Mouse (Mus musculus): Measurements from ENCODE around the gene Mtmr10. TPM values are rescaled to one million over a fixed set of nuclear protein-coding genes. Genes with fewer than 3 reads are reported as not detected.
A peak's percentile ranks its signal among the peaks of the same experiment; 100 is the strongest.

Gene Mtmr10
- polyA plus RNA-seq (2015; fragmentation: Nextera tagmentation; extraction: Ambion mirVana) = 9.9 and 10.9 TPM in 2 replicates

DNA sequence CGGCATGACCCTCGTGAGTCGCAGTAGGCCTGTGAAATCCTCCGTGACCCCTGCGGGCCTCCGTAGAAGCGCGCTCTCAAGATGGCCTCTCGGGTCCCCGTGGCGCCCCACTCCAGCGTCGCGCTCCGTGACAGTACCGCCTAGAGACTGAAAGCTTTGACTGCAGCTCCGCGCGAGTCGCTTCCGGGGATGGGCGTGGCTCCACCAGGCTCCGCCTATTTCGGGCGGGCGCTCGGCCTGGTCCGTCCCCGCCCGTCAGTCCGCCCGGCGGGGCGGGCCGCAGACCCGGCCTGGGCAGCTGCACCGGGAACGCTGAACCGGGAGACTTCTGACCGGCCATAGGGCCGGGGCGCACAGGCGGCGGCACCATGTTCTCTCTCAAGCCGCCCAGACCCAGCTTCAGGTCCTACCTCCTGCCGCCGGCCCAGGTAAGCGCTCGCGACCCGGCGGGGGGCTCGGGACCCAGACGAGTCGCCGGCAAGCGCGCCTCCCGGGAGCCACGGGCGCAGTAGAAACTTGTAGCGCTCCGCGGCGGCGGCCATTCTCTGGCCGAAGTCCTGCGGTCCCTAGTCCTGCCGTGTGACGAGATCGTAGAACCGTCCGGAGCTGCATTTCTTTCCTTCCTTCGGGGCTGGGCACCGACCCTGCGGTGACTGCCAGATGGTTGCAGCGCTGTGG lies at the start of gene Mtmr10:
TSS of gene Mtmr10 (plus strand) at position 240 of the 678 bp plus-strand sequence.
- Histone ChIP-seq H3K27me3 (no peaks in the 10 kb centered on the region), H3K36me3 (peaks cover 8% of the 10 kb centered on the region; the same call in 1 of the 2 replicates), H3K9ac (replicated peaks) (peak within 1 kb of the TSS; percentile 85), H3K4me2 (replicated peaks) (peak within 1 kb of the TSS; percentile 65), H3K27ac (peak within 1 kb of the TSS; percentile 78), H3K4me3 (replicated peaks) (peak within 1 kb of the TSS; percentile 88), H3K4me1 (replicated peaks) (peaks cover 23% of the 10 kb centered on the region), H3K9me3 (no peaks in the 10 kb centered on the region)
- ATAC-seq = peak; percentile 98
- WGBS = under 1% methylated on average over 77 of the region's 77 CpGs

DNA sequence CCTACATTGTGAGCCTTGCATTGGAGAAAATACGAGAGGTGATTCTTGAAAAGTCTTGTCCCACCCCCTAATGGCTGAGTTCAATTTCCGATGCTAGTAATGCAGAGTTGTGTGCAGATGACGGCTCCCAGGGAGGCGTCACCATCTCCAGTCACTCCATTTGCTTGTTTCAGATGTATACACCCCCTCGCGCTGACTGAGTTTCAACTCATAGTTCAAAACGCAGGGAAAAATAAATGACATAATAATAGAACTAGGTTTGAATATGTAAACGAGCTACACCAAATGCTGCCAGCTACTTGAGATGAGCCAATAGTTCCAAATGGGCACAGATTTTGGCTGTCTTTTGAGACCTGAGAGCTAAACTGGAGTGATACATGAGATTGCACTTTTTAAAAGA lies 49.7 kb upstream of the Mtmr10 start:
- Histone ChIP-seq H3K9me3 (no peaks in the 10 kb centered on the region), H3K36me3 (no peaks in the 10 kb centered on the region), H3K4me1 (replicated peaks) (no peaks in the 10 kb centered on the region), H3K9ac (replicated peaks) (no peak overlapping the region), H3K27ac (no peak overlapping the region), H3K4me3 (replicated peaks) (no peak overlapping the region), H3K27me3 (no peaks in the 10 kb centered on the region), H3K4me2 (replicated peaks) (no peak overlapping the region)
- ATAC-seq = no peak
- 94% methylated on average over 8 of the region's 8 CpGs for WGBS

DNA sequence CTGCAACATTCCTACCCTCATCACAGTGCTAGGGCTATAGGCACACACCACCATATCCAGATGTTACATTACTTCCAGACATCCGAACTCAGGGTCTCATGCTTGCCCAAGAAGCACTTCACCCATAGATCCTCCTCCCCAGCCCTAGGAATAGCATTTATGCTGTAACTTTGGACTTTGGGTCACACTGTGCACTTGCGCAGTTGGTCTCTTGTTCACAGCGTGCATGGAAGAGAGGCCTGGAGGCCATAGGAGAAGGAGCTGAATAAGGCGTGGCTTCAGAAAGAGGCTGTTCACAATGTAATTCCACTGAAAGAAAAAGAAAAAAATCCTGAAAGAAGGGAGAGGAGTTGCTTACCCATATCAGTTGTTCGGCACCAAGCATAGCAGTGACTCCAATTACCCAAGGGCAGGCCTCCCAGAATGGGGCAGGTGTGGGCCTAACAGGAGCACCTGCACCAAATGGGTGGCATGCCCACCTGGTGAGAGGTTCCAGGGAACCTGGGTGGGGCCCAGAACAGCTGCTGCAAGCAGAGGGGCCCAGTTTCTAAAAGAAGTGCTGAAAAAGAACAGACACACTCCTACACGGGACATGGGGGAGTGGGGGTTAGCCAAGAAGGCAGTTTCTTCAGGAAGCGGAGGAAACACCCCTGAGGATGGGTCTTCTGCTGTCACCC lies 48.9 kb upstream of the Mtmr10 start:
- Histone ChIP-seq H3K4me2 (replicated peaks) (no peak overlapping the region), H3K9me3 (no peaks in the 10 kb centered on the region), H3K27ac (no peak overlapping the region), H3K36me3 (no peaks in the 10 kb centered on the region), H3K4me1 (replicated peaks) (no peaks in the 10 kb centered on the region), H3K9ac (replicated peaks) (no peak overlapping the region), H3K4me3 (replicated peaks) (no peak overlapping the region), H3K27me3 (no peaks in the 10 kb centered on the region)
- no peak for ATAC-seq
- WGBS = 89% methylated on average over 7 of the region's 7 CpGs

DNA sequence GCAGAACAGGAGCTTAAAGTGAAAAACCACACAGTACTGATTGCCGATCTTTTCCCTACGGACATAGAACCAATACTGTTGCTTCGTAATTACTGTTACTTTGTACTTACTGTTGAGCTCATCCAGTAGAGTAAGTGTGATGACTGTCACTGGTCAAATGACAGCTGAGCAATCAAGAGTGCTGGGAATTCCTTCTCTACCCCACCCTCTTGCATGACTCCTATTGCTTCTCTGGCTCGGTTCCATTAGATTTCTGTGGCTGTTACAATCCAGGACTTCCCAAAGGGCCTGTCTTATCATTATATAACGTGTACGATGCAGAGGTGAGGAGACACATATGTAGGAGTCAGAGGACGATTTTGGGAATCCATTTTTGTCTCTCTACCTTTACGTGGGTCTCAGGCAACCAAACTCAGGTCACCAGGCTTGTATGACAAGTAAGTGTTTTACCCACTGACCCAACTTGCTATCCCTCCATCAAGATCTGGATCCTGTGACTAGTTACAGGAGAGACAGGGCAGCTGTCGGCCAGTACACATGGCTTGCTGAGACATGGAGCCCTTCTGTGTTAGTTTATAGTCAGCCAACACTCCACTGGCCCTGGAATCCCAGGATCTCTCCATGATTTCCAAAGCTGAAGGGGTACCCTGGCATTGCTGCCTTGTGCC lies 48.2 kb upstream of the Mtmr10 start:
- H3K9me3 ChIP-seq = no peaks in the 10 kb centered on the region
- no peak for ATAC-seq
- no peak overlapping the region for H3K27ac ChIP-seq
- no peaks in the 10 kb centered on the region for H3K4me1 ChIP-seq (replicated peaks)
- H3K4me3 ChIP-seq (replicated peaks) = no peak overlapping the region
- H3K9ac ChIP-seq (replicated peaks) = no peak overlapping the region
- H3K27me3 ChIP-seq = no peaks in the 10 kb centered on the region
- WGBS = 90% methylated on average over 9 of the region's 9 CpGs
- no peaks in the 10 kb centered on the region for H3K36me3 ChIP-seq
- H3K4me2 ChIP-seq (replicated peaks) = no peak overlapping the region

DNA sequence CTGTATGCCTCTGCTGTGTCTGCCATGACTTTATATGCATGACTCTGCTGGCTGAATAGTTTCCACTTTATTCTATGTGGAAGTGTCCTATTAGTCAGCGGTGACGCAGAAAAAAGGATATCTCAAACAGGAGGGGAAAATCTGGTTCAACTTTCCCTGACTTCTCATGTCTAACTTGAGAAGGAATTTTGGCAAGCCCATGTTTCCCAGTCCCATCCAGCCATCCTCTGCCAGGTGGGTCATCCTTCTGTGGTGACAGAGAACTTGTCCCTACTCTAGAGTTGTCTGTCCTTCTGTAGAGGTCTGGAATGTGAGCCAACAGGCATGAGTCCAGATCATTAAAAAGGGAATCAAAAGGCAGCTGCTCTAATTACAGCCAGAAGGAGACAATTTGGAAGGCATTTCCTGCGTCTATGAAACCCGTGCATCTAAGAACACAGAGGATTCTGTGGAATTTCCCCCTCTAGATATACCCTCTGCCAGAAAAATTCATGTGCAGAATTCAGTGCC lies 47.6 kb upstream of the Mtmr10 start:
- Histone ChIP-seq H3K9me3 (no peaks in the 10 kb centered on the region), H3K4me1 (replicated peaks) (no peaks in the 10 kb centered on the region), H3K4me3 (replicated peaks) (no peak overlapping the region), H3K36me3 (no peaks in the 10 kb centered on the region), H3K4me2 (replicated peaks) (no peak overlapping the region), H3K27me3 (no peaks in the 10 kb centered on the region), H3K9ac (replicated peaks) (no peak overlapping the region), H3K27ac (no peak overlapping the region)
- 87% methylated on average over 4 of the region's 4 CpGs for WGBS
- ATAC-seq = no peak

DNA sequence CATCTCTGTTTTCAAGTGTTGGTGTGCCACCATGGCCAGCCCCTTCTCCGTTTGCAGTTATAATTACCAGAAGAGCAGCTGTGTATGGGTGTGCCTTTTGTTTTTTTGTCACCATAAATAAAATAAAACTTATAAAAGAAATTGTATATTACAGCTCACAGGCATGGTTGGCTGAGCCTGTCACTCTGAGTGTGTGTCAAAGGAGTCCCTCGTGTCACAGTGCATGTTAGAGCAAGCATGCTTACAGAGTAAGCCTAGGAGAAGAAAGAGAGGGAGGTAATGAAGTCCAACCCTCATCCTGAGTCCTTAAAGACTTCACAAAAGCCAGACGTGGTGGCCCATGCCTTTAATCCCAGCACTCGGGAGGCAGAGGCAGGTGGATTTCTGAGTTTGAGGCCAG lies 45.0 kb upstream of the Mtmr10 start:
- WGBS = 59% methylated on average over 4 of the region's 4 CpGs
- H3K4me3 ChIP-seq (replicated peaks) = no peak overlapping the region
- H3K36me3 ChIP-seq = no peaks in the 10 kb centered on the region
- no peak for ATAC-seq
- H3K9ac ChIP-seq (replicated peaks) = no peak overlapping the region
- no peaks in the 10 kb centered on the region for H3K27me3 ChIP-seq
- no peaks in the 10 kb centered on the region for H3K9me3 ChIP-seq
- no peak overlapping the region for H3K27ac ChIP-seq
- no peak overlapping the region for H3K4me2 ChIP-seq (replicated peaks)
- H3K4me1 ChIP-seq (replicated peaks) = 0 out of 2 replicates have a peak, but pooled peaks cover 2% of the 10 kb centered on the region

DNA sequence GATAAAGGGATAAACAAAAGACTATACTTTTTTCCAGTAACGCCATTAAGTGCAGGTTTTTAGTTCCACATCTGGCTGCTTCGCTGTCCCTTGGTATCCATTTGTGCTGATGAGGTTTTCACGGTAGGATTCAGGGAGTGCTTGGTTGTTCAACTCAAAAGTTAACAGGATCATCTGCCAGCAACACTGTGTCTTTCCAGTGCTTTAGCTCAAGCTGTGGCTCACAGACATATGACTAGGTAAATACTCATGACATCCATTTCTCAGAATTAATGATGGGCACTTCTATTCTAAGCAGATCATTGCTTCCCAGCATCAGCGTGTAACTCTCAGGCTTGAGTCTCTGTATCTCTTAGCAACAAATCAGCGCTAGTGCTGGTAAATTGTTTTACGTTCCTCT lies 43.1 kb upstream of the Mtmr10 start:
- H3K4me3 ChIP-seq (replicated peaks) = no peak overlapping the region
- 0 out of 2 replicates have a peak, but pooled peaks cover 2% of the 10 kb centered on the region for H3K4me1 ChIP-seq (replicated peaks)
- WGBS = 90% methylated on average over 6 of the region's 6 CpGs
- no peak for ATAC-seq
- no peak overlapping the region for H3K4me2 ChIP-seq (replicated peaks)
- no peaks in the 10 kb centered on the region for H3K27me3 ChIP-seq
- H3K36me3 ChIP-seq = no peaks in the 10 kb centered on the region
- H3K27ac ChIP-seq = no peak overlapping the region
- H3K9ac ChIP-seq (replicated peaks) = no peak overlapping the region
- H3K9me3 ChIP-seq = no peaks in the 10 kb centered on the region

DNA sequence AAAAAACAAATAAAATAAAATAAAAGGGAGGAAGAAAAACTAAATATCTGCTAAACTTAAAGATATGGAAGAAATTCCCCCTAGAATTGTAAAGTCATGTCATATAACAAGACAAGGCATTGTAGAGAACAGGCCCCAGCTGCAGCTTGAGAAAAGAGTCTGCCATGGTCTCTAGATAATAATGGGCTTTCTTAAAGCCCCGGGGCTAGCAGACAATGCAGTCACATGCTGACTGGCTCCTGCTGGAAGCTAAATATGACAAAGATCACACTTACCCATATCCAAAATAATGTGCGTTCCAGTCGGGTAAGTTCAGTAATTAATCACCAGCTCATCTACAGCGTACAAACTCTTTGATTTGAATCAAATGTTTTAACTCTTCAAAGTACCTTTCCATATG lies 40.7 kb upstream of the Mtmr10 start:
- H3K36me3 ChIP-seq = no peaks in the 10 kb centered on the region
- H3K27ac ChIP-seq = no peak overlapping the region
- no peak overlapping the region for H3K9ac ChIP-seq (replicated peaks)
- no peak for ATAC-seq
- 35% methylated on average over 4 of the region's 4 CpGs for WGBS
- no peak overlapping the region for H3K4me3 ChIP-seq (replicated peaks)
- H3K4me2 ChIP-seq (replicated peaks) = no peak overlapping the region
- 0 out of 2 replicates have a peak, but pooled peaks cover 2% of the 10 kb centered on the region for H3K4me1 ChIP-seq (replicated peaks)
- H3K9me3 ChIP-seq = no peaks in the 10 kb centered on the region
- H3K27me3 ChIP-seq = no peaks in the 10 kb centered on the region

DNA sequence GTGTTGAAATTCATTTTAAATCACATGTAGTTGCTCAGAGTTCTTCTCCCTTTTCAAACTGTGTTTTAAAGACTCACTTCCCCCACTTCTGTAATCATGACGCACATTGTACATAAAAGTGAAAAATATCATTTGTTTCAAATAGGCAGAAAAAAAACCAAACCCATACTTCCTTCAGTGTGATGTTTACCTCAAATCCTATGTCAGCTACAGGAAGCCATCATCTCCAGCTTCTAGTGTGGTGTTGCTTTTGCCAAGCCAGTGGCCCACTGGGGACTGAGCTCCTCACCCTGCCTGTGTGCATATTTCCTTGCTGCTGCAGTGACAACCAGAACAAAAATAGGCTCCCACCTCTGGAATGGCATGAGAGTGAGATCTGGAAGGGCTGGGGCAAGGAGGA lies 39.1 kb upstream of the Mtmr10 start:
- WGBS = 97% methylated on average over 1 of the region's 1 CpGs

DNA sequence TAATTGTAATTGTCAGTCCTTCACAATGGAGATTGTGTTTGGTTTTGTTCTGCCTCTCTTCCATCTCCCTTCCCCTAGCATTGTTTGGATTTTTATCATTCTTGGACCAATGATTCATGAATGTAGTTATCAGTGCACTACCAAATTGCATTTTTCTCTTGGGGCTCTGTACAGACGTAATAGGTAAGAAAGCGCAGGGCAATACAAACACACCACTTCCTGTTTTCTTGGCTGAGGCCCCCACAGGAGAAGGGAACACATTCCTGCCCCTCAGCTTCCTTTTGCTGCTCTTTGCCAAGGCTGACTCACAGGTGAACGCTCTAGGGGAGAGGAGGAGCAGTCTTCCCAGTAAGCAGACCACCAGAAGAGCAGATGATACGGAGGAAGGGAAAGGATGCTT lies 37.7 kb upstream of the Mtmr10 start:
- H3K4me3 ChIP-seq (replicated peaks) = no peak overlapping the region
- WGBS = 83% methylated on average over 4 of the region's 4 CpGs

More for the DNA sequence above, 39.1 kb upstream of the Mtmr10 start:
- Histone ChIP-seq H3K4me1 (replicated peaks) (0 out of 2 replicates have a peak, but pooled peaks cover 2% of the 10 kb centered on the region), H3K27ac (no peak overlapping the region), H3K4me3 (replicated peaks) (no peak overlapping the region), H3K9me3 (no peaks in the 10 kb centered on the region), H3K9ac (replicated peaks) (no peak overlapping the region), H3K27me3 (no peaks in the 10 kb centered on the region), H3K36me3 (no peaks in the 10 kb centered on the region), H3K4me2 (replicated peaks) (no peak overlapping the region)
- ATAC-seq = no peak

DNA sequence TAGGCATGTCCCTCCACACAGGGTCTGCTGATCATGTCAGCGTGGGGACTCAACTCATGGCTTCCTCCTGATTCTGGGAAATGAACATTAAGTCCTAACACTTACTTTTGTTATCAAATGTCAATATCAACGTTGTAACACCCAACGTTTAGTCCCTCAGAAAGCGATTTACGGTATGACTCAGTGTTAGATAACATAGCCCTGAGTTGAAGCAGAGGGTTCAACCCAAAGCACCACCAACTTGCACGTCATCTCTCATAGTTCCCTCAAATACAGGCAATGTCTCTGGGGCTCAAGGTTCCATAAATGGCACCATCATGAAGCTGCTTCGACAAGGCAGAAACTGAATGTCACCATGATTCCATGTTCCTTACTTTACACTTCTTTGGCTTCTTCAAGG lies 37.0 kb upstream of the Mtmr10 start:
- Histone ChIP-seq H3K27me3 (no peaks in the 10 kb centered on the region), H3K36me3 (no peaks in the 10 kb centered on the region), H3K4me3 (replicated peaks) (no peak overlapping the region), H3K4me1 (replicated peaks) (0 out of 2 replicates have a peak, but pooled peaks cover 2% of the 10 kb centered on the region), H3K9ac (replicated peaks) (no peak overlapping the region), H3K4me2 (replicated peaks) (no peak overlapping the region), H3K27ac (no peak overlapping the region), H3K9me3 (no peaks in the 10 kb centered on the region)
- no peak for ATAC-seq
- 93% methylated on average over 7 of the region's 7 CpGs for WGBS

More for the DNA sequence above, 37.7 kb upstream of the Mtmr10 start:
- no peaks in the 10 kb centered on the region for H3K36me3 ChIP-seq
- H3K27ac ChIP-seq = no peak overlapping the region
- no peak overlapping the region for H3K4me2 ChIP-seq (replicated peaks)
- no peak overlapping the region for H3K9ac ChIP-seq (replicated peaks)
- 0 out of 2 replicates have a peak, but pooled peaks cover 2% of the 10 kb centered on the region for H3K4me1 ChIP-seq (replicated peaks)
- no peak for ATAC-seq
- no peaks in the 10 kb centered on the region for H3K9me3 ChIP-seq
- H3K27me3 ChIP-seq = no peaks in the 10 kb centered on the region

DNA sequence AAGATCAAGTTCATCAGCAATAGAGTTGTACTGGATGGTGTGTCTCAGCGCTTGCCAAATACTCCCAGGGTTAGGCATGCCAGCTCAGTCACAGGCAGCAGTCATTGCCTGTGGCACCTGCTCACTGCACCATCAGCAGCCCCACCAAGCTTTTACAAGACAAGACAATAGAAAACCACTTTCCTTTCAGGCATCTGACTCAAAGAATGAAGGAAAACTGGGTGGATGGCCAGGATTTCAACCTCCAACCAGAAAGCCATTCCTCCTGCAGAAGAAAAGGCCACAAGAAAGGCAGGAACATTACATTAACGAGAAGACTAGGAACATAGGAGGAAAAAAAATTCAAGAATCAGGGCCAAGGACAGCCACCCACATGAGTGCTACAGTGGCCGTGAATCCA lies 33.7 kb upstream of the Mtmr10 start:
- ATAC-seq = no peak
- H3K9ac ChIP-seq (replicated peaks) = no peak overlapping the region
- no peak overlapping the region for H3K27ac ChIP-seq
- no peaks in the 10 kb centered on the region for H3K9me3 ChIP-seq
- 93% methylated on average over 3 of the region's 3 CpGs for WGBS
- no peaks in the 10 kb centered on the region for H3K27me3 ChIP-seq
- no peaks in the 10 kb centered on the region for H3K4me1 ChIP-seq (replicated peaks)
- H3K4me2 ChIP-seq (replicated peaks) = no peak overlapping the region
- no peaks in the 10 kb centered on the region for H3K36me3 ChIP-seq
- no peak overlapping the region for H3K4me3 ChIP-seq (replicated peaks)

All from midbrain, embryonic 13.5 days (tissue).